Mouse (Mus musculus) sigmoid colon, adult 10 weeks (tissue): ENCODE measurements around the gene Mapk1. TPM values are rescaled to one million over a fixed set of nuclear protein-coding genes. Genes with fewer than 3 reads are reported as not detected.

Experiments
- polyA plus RNA-seq: library from polyadenylated mRNA; stranded (reverse); fragments of 350-450 nt; fragmentation: Illumina TruSeq; extraction: RNeasy Lipid Tissue Mini Kit (QIAGEN cat#74804); gene quantifications from one replicate; pipeline ENCODE4 v1.2.3, GENCODE M21; 2014; ENCODE audit warnings: low read depth, low replicate concordance

Gene Mapk1
- polyA plus RNA-seq = 272 TPM

DNA sequence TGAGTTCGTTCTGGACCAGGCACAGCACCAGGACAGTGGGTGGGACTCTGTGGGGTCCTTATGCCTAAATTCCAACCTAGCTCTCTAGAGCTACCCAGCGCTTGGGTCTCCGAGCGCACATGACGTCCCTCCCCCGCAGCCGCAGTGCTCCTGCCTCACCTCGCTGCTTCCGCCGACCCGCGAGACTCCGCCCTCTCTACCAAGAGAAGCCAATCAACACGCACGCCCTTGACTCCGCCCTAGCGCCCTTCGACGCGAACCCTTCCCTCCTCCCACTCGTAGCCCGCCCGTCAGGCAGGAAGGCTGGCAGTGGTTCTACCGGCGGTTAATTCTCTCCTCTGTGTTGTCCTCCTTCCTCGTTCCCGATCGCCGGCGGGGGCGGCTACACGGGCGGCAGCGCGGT is at the start of gene Mapk1:
TSS of gene Mapk1 (plus strand) at position 252 of the 403 bp plus-strand sequence.

DNA sequence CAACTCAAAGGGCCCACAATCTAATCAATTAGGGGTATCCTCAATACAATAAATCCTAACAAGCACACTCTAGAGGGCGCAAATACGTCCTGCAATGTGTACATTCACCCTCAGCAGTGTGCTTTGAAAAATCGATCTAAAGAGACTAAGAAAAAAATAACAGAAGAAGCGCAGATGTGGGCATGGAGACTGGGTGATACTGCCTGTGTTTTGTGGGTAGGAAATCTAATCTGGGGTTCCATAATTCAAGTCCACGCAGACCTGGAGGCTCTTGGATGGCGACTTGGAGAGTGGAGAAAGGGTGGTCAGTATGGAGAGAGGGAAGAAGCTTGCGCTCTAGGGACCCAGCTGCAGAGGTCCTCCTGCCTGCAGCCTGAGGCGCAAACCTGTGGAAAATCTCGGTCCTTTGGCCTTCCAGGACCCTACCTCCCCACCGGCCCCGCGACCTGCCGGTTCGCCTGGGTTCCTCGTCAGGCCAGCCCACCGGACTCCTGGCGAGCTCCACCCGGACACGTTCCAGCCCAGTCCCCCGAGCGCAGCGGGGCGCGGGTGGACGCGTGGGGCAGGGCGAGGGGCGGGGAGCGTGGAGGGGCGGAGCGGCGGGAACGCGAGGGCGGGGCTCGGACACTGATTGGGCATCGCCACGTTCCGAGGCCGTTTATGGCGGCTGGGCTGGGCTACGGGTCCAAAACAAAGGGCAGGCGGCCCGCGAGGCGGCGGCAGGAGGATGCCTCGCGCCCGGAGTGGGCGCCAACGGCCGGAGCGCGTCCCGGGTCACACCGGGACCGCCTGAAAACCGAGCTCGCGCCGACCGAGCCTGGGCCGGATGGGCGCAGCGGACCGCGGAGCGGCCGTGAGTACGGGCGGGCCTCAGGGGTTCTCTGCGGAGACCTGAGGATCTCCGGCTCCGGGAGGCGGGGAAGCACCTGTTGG is 86.6 kb downstream of the Mapk1 start, which contains the start of gene Ypel1:
TSS of gene Ypel1 (plus strand) at position 186 of the 933 bp plus-strand sequence.

Other genes starting within 250 kb of the Mapk1 start
- not detected for gene Spag6l, start 153.9 kb upstream of the Mapk1 start, polyA plus RNA-seq
- not detected for gene Igll1, start 119.4 kb upstream of the Mapk1 start, polyA plus RNA-seq
- gene Top3b, start 112.6 kb upstream of the Mapk1 start, polyA plus RNA-seq = 21.5 TPM
- gene Vpreb1, start 112.5 kb upstream of the Mapk1 start, polyA plus RNA-seq = not detected
- 3.2 TPM for gene Ppm1f, start 86.9 kb upstream of the Mapk1 start, polyA plus RNA-seq
- gene Ypel1, start 86.3 kb downstream of the Mapk1 start, polyA plus RNA-seq = 0.66 TPM
- 117 TPM for gene Ppil2, start 127.9 kb downstream of the Mapk1 start, polyA plus RNA-seq
- not detected for gene 2610318N02Rik, start 141.8 kb downstream of the Mapk1 start, polyA plus RNA-seq
- gene Sdf2l1, start 149.0 kb downstream of the Mapk1 start, polyA plus RNA-seq = 15.0 TPM
- gene Ydjc, start 161.2 kb downstream of the Mapk1 start, polyA plus RNA-seq = 0.28 TPM
- gene Ccdc116, start 163.8 kb downstream of the Mapk1 start, polyA plus RNA-seq = 1.9 TPM
- 226 TPM for gene Ube2l3, start 219.3 kb downstream of the Mapk1 start, polyA plus RNA-seq
- gene Rimbp3, start 225.2 kb downstream of the Mapk1 start, polyA plus RNA-seq = not detected